ENCODE assay signal across 9 mouse cellular contexts in the genomic region with DNA sequence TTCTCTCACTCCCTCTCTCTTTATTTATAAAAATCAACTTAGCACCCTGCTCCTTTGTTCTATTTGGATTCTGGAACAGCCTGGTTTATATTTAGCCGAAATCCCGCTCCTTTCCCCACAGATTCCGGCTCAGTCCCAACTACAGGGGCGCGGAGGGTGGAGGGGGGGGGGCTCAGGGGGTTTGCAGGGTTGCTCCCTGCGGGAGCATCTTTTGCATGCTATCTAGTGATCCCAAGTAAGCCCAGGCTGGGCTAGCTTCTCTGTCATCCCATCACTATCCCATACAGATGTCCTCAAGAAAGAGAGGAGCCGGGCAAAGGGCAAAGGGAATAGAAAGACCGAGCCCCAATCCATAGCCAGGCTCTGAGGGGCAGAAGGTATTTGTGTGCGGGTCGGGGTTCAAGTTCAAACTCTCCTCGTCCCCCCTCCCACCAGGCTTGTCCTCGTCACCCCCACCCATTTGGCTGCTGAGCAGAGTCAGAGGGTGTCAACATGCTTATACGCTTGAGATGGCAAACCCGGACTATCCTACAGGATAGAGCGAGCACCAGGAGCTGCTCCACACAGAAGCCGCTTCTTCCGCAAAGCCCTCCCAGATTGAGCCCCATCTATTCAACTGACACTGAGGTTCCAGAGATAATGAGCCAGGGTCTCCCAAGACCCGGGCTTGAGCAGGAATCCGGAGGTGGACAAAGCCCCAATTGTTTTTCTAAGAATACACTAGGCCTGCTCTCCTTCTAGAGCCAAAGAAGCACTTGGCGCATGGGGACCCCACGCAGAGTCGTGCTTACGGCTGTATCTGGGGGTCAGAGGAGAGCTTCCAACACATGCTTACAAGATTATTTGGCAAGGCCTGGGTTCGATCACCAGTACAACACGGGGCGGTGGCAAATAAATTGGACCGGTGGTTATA. TPM values are rescaled to one million over a fixed set of nuclear protein-coding genes. Genes with fewer than 3 reads are reported as not detected.
DNase-seq lines count a peak whose midpoint lies in the region; ATAC-seq and TF ChIP-seq lines count a peak whose summit lies in the region.
"Had no signal": no experiment of that assay in that cellular context is flagged by ENCODE, and none has a peak within 500 bp of the region (broad histone marks: within the 10 kb centered on the region; RNA-seq: fewer than 3 reads in every experiment).

No protein-coding gene starts in this region.

- H3K79me2 ChIP-seq in heart, adult 2 months (replicated peaks; ENCODE audit: control insufficient read depth, insufficient read depth, low read length) = no peaks in the 10 kb centered on the region

- no peak for DNase-seq in heart, adult 2 months
- DNase-seq in heart, adult 9 months (ENCODE audit: low spot score in 2 of 2) = no peak
- DNase-seq in adipocyte (ENCODE audit: low spot score) = no peak
- no peak for DNase-seq in embryo, embryonic 10.5 days (ENCODE audit: low spot score)
- no peak for DNase-seq in urinary bladder, postnatal 36 days (ENCODE audit: low spot score in 2 of 2)
- DNase-seq: lung, adult 2 months had no signal

- H3K9me3 ChIP-seq in E14TG2a.4 (ENCODE audit: low read length) = peaks cover 4% of the 10 kb centered on the region; the same call in 1 of the 2 replicates
- no peaks in the 10 kb centered on the region for H3K9me3 ChIP-seq in forebrain, embryonic 13.5 days (replicated peaks)
- no peaks in the 10 kb centered on the region for H3K9me3 ChIP-seq in limb, embryonic 15.5 days

- WGBS in heart, adult 2 months = 35% methylated on average over 27 of the region's 27 CpGs
- WGBS in forebrain, embryonic 13.5 days = 9% methylated on average over 27 of the region's 27 CpGs
- 26% methylated on average over 27 of the region's 27 CpGs for WGBS in limb, embryonic 15.5 days

- H3K4me3 ChIP-seq in heart, adult 2 months = peak overlapping the region; percentile 35; the same call in 1 of the 2 replicates
- peak overlapping the region; percentile 71 for H3K4me3 ChIP-seq in E14TG2a.4 (replicated peaks; ENCODE audit: low read length)
- peak overlapping the region; percentile 46 for H3K4me3 ChIP-seq in forebrain, embryonic 13.5 days
- peak overlapping the region; percentile 43 for H3K4me3 ChIP-seq in limb, embryonic 15.5 days

- H3K4me1 ChIP-seq in heart, adult 2 months (ENCODE audit: control insufficient read depth, insufficient read depth, low read length) = no peaks in the 10 kb centered on the region
- peaks cover 40% of the 10 kb centered on the region for H3K4me1 ChIP-seq in E14TG2a.4 (replicated peaks; ENCODE audit: low read depth, low read length)
- H3K4me1 ChIP-seq in forebrain, embryonic 13.5 days = peaks cover 9% of the 10 kb centered on the region
- H3K4me1 ChIP-seq in limb, embryonic 15.5 days = peaks cover 7% of the 10 kb centered on the region; the same call in 1 of the 2 replicates

- no peak for TF ChIP-seq EP300 in heart, adult 2 months (IDR thresholded peaks at IDR 0.05; ENCODE audit: insufficient read depth, low read depth, low read length)

- ATAC-seq in forebrain, embryonic 13.5 days = peak; percentile 42; the same call in 1 of the 2 replicates
- no peak for ATAC-seq in limb, embryonic 15.5 days (ENCODE audit: insufficient number of reproducible peaks, low FRiP score, low TSS enrichment, low read depth)

- H3K4me2 ChIP-seq in forebrain, embryonic 13.5 days = peak overlapping the region; percentile 76
- H3K4me2 ChIP-seq in limb, embryonic 15.5 days = peak overlapping the region; percentile 63

- intact Hi-C loops in heart, adult 2 months (cut with DNase I) = no loop called here

- no peak for TF ChIP-seq POLR2A in heart, adult 2 months (IDR thresholded peaks at IDR 0.05; ENCODE audit: insufficient read depth, low read depth, low read length)

- no peak overlapping the region for H3K9ac ChIP-seq in heart, adult 2 months (ENCODE audit: low read depth, low read length)
- H3K9ac ChIP-seq in forebrain, embryonic 13.5 days = peak overlapping the region; percentile 78
- peak overlapping the region; percentile 24; the same call in 1 of the 2 replicates for H3K9ac ChIP-seq in limb, embryonic 15.5 days

- no peaks in the 10 kb centered on the region for H3K36me3 ChIP-seq in heart, adult 2 months (ENCODE audit: control insufficient read depth, insufficient read depth, low read length)
- no peaks in the 10 kb centered on the region for H3K36me3 ChIP-seq in E14TG2a.4 (ENCODE audit: insufficient read depth, low read length)
- no peaks in the 10 kb centered on the region for H3K36me3 ChIP-seq in forebrain, embryonic 13.5 days (ENCODE audit: poor library complexity, severe bottlenecking)
- no peaks in the 10 kb centered on the region for H3K36me3 ChIP-seq in limb, embryonic 15.5 days

- TF ChIP-seq CTCF in heart, adult 2 months (IDR thresholded peaks at IDR 0.05) = no peak
- TF ChIP-seq CTCF in E14TG2a.4 (conservative IDR thresholded peaks at IDR 0.05; ENCODE audit: low read length) = no peak

- H3K27ac ChIP-seq in heart, adult 2 months = no peak overlapping the region
- H3K27ac ChIP-seq in forebrain, embryonic 13.5 days = peak overlapping the region; percentile 61
- H3K27ac ChIP-seq in limb, embryonic 15.5 days = no peak overlapping the region

- H3K27me3 ChIP-seq in heart, adult 2 months (ENCODE audit: control insufficient read depth, insufficient read depth, low read length) = no peaks in the 10 kb centered on the region
- peaks cover 31% of the 10 kb centered on the region for H3K27me3 ChIP-seq in E14TG2a.4 (ENCODE audit: insufficient read depth, low read length)
- H3K27me3 ChIP-seq in forebrain, embryonic 13.5 days = peaks cover 13% of the 10 kb centered on the region; the same call in 1 of the 2 replicates
- peaks cover 5% of the 10 kb centered on the region; the same call in 1 of the 2 replicates for H3K27me3 ChIP-seq in limb, embryonic 15.5 days

RNA-seq across cellular contexts. Expression of gene Pop5, which starts 20.1 kb away (rescaled TPM):
- 10 to 100 TPM; 32.2 to 38.1 TPM for total RNA-seq in heart, adult 2 months (2021)
- 36.2 and 43.8 TPM in 2 replicates for polyA plus RNA-seq in heart, adult 2 months (2012; rRNA removed)
- polyA plus RNA-seq in forebrain, embryonic 13.5 days (2015; fragmentation: Nextera tagmentation; extraction: Ambion mirVana) = 102 and 112 TPM in 2 replicates
- polyA plus RNA-seq in limb, embryonic 15.5 days (2015; fragmentation: Nextera tagmentation; extraction: Ambion mirVana) = 96.2 and 97.1 TPM in 2 replicates

RNA-seq across cellular contexts. Expression of gene Cabp1, which starts 21.3 kb away (rescaled TPM):
- 1 to 10 TPM; 2.3 to 3.9 TPM for total RNA-seq in heart, adult 2 months (2021)
- 6.0 and 13.2 TPM in 2 replicates for polyA plus RNA-seq in heart, adult 2 months (2012; rRNA removed)
- polyA plus RNA-seq in forebrain, embryonic 13.5 days (2015; fragmentation: Nextera tagmentation; extraction: Ambion mirVana) = 5.7 and 12.6 TPM in 2 replicates
- polyA plus RNA-seq in limb, embryonic 15.5 days (2015; fragmentation: Nextera tagmentation; extraction: Ambion mirVana) = 1.2 and 1.3 TPM in 2 replicates

RNA-seq across cellular contexts. Expression of gene Rnf10, which starts 57.2 kb away (rescaled TPM):
- total RNA-seq in heart, adult 2 months (2021) = 100 to 1,000 TPM; 391 to 397 TPM
- 175 and 205 TPM in 2 replicates for polyA plus RNA-seq in heart, adult 2 months (2012; rRNA removed)
- 134 and 138 TPM in 2 replicates for polyA plus RNA-seq in forebrain, embryonic 13.5 days (2015; fragmentation: Nextera tagmentation; extraction: Ambion mirVana)
- polyA plus RNA-seq in limb, embryonic 15.5 days (2015; fragmentation: Nextera tagmentation; extraction: Ambion mirVana) = 108 and 135 TPM in 2 replicates

RNA-seq across cellular contexts. Expression of gene Mlec, which starts 57.5 kb away (rescaled TPM):
- total RNA-seq in heart, adult 2 months (2021) = 10 to 100 TPM; 74.6 to 80.6 TPM
- polyA plus RNA-seq in heart, adult 2 months (2012; rRNA removed) = 40.4 and 75.4 TPM in 2 replicates
- polyA plus RNA-seq in forebrain, embryonic 13.5 days (2015; fragmentation: Nextera tagmentation; extraction: Ambion mirVana) = 23.5 and 25.9 TPM in 2 replicates
- polyA plus RNA-seq in limb, embryonic 15.5 days (2015; fragmentation: Nextera tagmentation; extraction: Ambion mirVana) = 89.3 and 97.9 TPM in 2 replicates
